Mouse (Mus musculus): ENCODE results near the gene Cd47. TPM values are rescaled to one million over a fixed set of nuclear protein-coding genes. Genes with fewer than 3 reads are reported as not detected.

The Cd47 gene
- polyA plus RNA-seq, 1 experiment from 2014 or later, result 71.6 TPM

DNA sequence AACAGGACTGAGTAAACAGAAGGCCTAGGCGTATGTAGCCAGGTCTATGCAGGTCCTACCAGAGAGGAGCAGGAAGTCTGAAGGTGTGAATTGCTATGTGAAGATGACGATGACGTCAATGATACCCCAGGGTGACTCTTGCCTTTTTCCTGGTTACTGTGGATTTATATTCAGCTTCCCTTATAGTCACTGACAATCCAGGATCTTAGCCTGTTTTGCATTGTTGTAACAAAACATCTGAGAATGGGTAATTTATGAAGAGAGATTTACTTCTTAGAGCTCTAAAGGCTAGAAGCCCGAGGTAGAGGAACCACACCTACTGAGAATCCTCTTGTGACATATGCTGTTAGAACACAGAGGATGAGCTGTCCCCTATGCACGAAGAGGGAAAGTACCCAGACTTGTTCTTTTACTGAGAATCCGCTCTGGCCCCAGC is 135.7 kb downstream of the Cd47 start:
- Histone ChIP-seq H3K9ac (replicated peaks) (no peak overlapping the region), H3K36me3 (no peaks in the 10 kb centered on the region), H3K4me2 (replicated peaks) (no peak overlapping the region), H3K4me1 (peaks cover 13% of the 10 kb centered on the region; the same call in 1 of the 2 replicates), H3K4me3 (no peak overlapping the region), H3K27ac (replicated peaks) (no peak overlapping the region), H3K9me3 (no peaks in the 10 kb centered on the region), H3K27me3 (no peaks in the 10 kb centered on the region)
- 85% methylated on average over 6 of the region's 6 CpGs for WGBS
- no peak for ATAC-seq (ENCODE audit: low FRiP score, low read depth)

GRCm38 (mm10) chr16:49936793-49937192 is 136.5 kb downstream of the Cd47 start:
- no peak overlapping the region for H3K9ac ChIP-seq (replicated peaks)
- H3K9me3 ChIP-seq, result no peaks in the 10 kb centered on the region
- H3K4me1 ChIP-seq, result peaks cover 13% of the 10 kb centered on the region; the same call in 1 of the 2 replicates
- no peaks in the 10 kb centered on the region for H3K27me3 ChIP-seq
- H3K4me2 ChIP-seq (replicated peaks), result no peak overlapping the region
- peak; percentile 72 for ATAC-seq (ENCODE audit: low FRiP score, low read depth)
- no peaks in the 10 kb centered on the region for H3K36me3 ChIP-seq
- no peak overlapping the region for H3K4me3 ChIP-seq
- WGBS, result 40% methylated on average over 5 of the region's 5 CpGs
- peak overlapping the region; percentile 25; the same call in 1 of the 2 replicates for H3K27ac ChIP-seq (replicated peaks)

GRCm38 (mm10) chr16:49937218-49938165 is 137.2 kb downstream of the Cd47 start:
- Histone ChIP-seq H3K9ac (replicated peaks) (0 out of 2 replicates have a peak overlapping the region, but pooled peaks have one; percentile 6), H3K27ac (replicated peaks) (peak overlapping the region; percentile 25; the same call in 1 of the 2 replicates), H3K4me1 (peaks cover 13% of the 10 kb centered on the region; the same call in 1 of the 2 replicates), H3K4me3 (no peak overlapping the region), H3K36me3 (no peaks in the 10 kb centered on the region), H3K4me2 (replicated peaks) (no peak overlapping the region), H3K27me3 (no peaks in the 10 kb centered on the region), H3K9me3 (no peaks in the 10 kb centered on the region)
- 0 out of 2 replicates have a peak, but pooled peaks have one; percentile 20 for ATAC-seq (ENCODE audit: low FRiP score, low read depth)
- WGBS, result 56% methylated on average over 11 of the region's 11 CpGs

DNA sequence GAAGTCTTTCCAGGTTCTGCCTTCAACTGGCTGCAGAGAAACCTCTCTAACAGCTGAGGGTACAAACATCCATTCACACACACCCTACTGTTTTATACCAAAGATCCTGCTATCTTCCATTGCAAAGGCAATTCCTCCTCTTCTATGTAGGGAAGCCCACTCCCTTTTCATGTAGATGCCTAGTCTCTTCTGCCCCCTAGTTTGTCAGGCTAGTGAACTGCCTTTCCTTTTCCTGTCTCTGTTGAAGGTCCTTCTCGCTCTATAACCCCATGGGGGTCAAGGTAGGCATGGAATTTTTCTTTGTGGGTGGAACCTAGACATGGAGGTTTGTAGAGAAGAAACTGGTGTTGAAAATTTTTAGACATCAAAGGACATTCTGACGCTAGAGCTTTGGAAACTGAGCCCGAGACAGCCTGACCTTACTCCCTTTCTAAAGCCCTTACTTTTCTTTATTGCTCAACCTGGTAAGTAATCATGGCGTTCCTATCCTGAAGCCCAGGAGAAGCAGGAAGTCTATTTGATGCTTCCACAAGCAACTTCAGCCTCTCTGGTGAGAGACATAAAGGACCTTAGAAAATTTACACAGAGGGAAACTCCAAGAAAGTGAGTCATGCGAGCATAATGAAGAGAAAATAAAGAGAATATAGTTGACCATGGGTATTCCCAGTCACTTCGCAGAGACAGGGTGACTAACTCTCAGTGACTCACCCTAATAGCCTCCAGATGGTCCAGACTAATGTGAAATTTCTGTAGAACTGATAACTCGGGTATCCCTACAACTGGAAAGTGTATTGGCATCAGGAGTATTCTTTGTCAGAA is 138.4 kb downstream of the Cd47 start:
- Histone ChIP-seq H3K4me1 (peaks cover 13% of the 10 kb centered on the region; the same call in 1 of the 2 replicates), H3K9ac (replicated peaks) (no peak overlapping the region), H3K27me3 (no peaks in the 10 kb centered on the region), H3K4me3 (no peak overlapping the region), H3K36me3 (no peaks in the 10 kb centered on the region), H3K27ac (replicated peaks) (no peak overlapping the region), H3K9me3 (no peaks in the 10 kb centered on the region), H3K4me2 (replicated peaks) (no peak overlapping the region)
- no peak for ATAC-seq (ENCODE audit: low FRiP score, low read depth)
- 85% methylated on average over 7 of the region's 7 CpGs for WGBS

- 89% methylated on average over 2 of the region's 2 CpGs for WGBS
- Histone ChIP-seq H3K4me1 (peaks cover 13% of the 10 kb centered on the region; the same call in 1 of the 2 replicates), H3K9me3 (no peaks in the 10 kb centered on the region), H3K9ac (replicated peaks) (no peak overlapping the region), H3K4me3 (no peak overlapping the region), H3K4me2 (replicated peaks) (no peak overlapping the region), H3K27me3 (no peaks in the 10 kb centered on the region), H3K36me3 (no peaks in the 10 kb centered on the region), H3K27ac (replicated peaks) (no peak overlapping the region)
- no peak for ATAC-seq (ENCODE audit: low FRiP score, low read depth)
Observed at GRCm38 (mm10) chr16:49939376-49939775, 139.0 kb downstream of the Cd47 start.

GRCm38 (mm10) chr16:49940473-49940872 is 140.1 kb downstream of the Cd47 start:
- H3K4me2 ChIP-seq (replicated peaks), result no peak overlapping the region
- H3K36me3 ChIP-seq, result no peaks in the 10 kb centered on the region
- ATAC-seq (ENCODE audit: low FRiP score, low read depth), result no peak
- no peaks in the 10 kb centered on the region for H3K9me3 ChIP-seq
- H3K27ac ChIP-seq (replicated peaks), result no peak overlapping the region
- no peaks in the 10 kb centered on the region for H3K27me3 ChIP-seq
- H3K4me1 ChIP-seq, result peaks cover 13% of the 10 kb centered on the region; the same call in 1 of the 2 replicates
- H3K4me3 ChIP-seq, result no peak overlapping the region
- H3K9ac ChIP-seq (replicated peaks), result no peak overlapping the region

DNA sequence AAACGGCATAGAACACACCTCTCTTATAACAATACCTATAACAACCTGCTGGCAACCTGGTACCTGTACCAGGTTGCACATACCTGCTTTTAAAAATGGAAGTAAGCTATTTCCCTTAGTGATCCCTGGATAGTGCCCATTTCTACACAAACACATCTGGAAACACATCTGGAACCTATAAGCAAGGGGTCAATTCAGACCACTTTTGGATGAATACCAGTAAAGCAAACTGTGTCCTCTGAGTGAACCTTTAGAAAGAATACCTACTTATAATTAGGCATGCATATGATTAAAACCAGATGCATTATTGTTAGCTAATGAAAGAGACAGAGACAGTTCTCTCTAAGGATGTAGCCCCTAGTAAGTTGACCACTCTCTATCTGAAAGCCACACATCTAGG is 140.7 kb downstream of the Cd47 start:
- 64% methylated on average over 1 of the region's 1 CpGs for WGBS
- no peak overlapping the region for H3K9ac ChIP-seq (replicated peaks)
- H3K9me3 ChIP-seq, result no peaks in the 10 kb centered on the region
- no peaks in the 10 kb centered on the region for H3K36me3 ChIP-seq
- no peak overlapping the region for H3K4me2 ChIP-seq (replicated peaks)
- no peak for ATAC-seq (ENCODE audit: low FRiP score, low read depth)
- H3K27ac ChIP-seq (replicated peaks), result no peak overlapping the region
- H3K4me3 ChIP-seq, result no peak overlapping the region
- peaks cover 13% of the 10 kb centered on the region; the same call in 1 of the 2 replicates for H3K4me1 ChIP-seq
- no peaks in the 10 kb centered on the region for H3K27me3 ChIP-seq

GRCm38 (mm10) chr16:49943726-49944125 is 143.4 kb downstream of the Cd47 start:
- H3K9me3 ChIP-seq, result no peaks in the 10 kb centered on the region
- no peak overlapping the region for H3K4me2 ChIP-seq (replicated peaks)
- H3K36me3 ChIP-seq, result no peaks in the 10 kb centered on the region
- H3K4me3 ChIP-seq, result no peak overlapping the region
- ATAC-seq (ENCODE audit: low FRiP score, low read depth), result no peak
- 91% methylated on average over 1 of the region's 1 CpGs for WGBS
- H3K4me1 ChIP-seq, result no peaks in the 10 kb centered on the region
- H3K9ac ChIP-seq (replicated peaks), result no peak overlapping the region
- no peak overlapping the region for H3K27ac ChIP-seq (replicated peaks)
- H3K27me3 ChIP-seq, result no peaks in the 10 kb centered on the region

DNA sequence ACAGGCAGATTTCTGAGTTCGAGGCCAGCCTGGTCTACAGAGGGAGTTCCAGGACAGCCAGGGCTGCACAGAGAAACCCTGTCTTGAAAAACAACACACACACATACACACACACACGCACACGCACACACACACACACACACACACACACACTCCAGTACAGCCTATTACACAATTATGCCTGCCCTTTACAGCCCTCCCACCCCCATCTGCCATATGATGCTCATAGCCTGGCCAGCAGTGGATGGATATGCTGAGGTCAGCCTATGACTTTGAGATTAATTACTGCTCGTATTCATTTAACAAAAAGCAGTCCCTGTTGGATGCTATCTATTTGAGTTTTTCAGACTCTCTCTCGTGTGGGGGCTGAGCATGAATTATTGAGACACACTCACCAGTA is 144.8 kb downstream of the Cd47 start:
- Histone ChIP-seq H3K4me3 (no peak overlapping the region), H3K4me2 (replicated peaks) (no peak overlapping the region), H3K27ac (replicated peaks) (no peak overlapping the region), H3K9ac (replicated peaks) (no peak overlapping the region), H3K4me1 (no peaks in the 10 kb centered on the region), H3K9me3 (no peaks in the 10 kb centered on the region), H3K27me3 (no peaks in the 10 kb centered on the region), H3K36me3 (no peaks in the 10 kb centered on the region)
- no peak for ATAC-seq (ENCODE audit: low FRiP score, low read depth)
- 83% methylated on average over 5 of the region's 5 CpGs for WGBS

- no peak overlapping the region for H3K4me2 ChIP-seq (replicated peaks)
- WGBS, result 90% methylated on average over 3 of the region's 3 CpGs
- H3K36me3 ChIP-seq, result no peaks in the 10 kb centered on the region
- no peak overlapping the region for H3K27ac ChIP-seq (replicated peaks)
- no peaks in the 10 kb centered on the region for H3K4me1 ChIP-seq
- H3K27me3 ChIP-seq, result no peaks in the 10 kb centered on the region
- ATAC-seq (ENCODE audit: low FRiP score, low read depth), result no peak
- H3K9ac ChIP-seq (replicated peaks), result no peak overlapping the region
- no peak overlapping the region for H3K4me3 ChIP-seq
- no peaks in the 10 kb centered on the region for H3K9me3 ChIP-seq
Observed at GRCm38 (mm10) chr16:49947049-49947448, 146.7 kb downstream of the Cd47 start.

GRCm38 (mm10) chr16:49947610-49948009 is 147.3 kb downstream of the Cd47 start:
- H3K4me2 ChIP-seq (replicated peaks), result no peak overlapping the region
- 95% methylated on average over 7 of the region's 7 CpGs for WGBS

GRCm38 (mm10) chr16:49948287-49948686 is 148.0 kb downstream of the Cd47 start:
- H3K4me2 ChIP-seq (replicated peaks), result no peak overlapping the region
- H3K36me3 ChIP-seq, result no peaks in the 10 kb centered on the region
- no peaks in the 10 kb centered on the region for H3K4me1 ChIP-seq
- no peaks in the 10 kb centered on the region for H3K27me3 ChIP-seq
- ATAC-seq (ENCODE audit: low FRiP score, low read depth), result no peak
- H3K4me3 ChIP-seq, result no peak overlapping the region
- 89% methylated on average over 3 of the region's 3 CpGs for WGBS
- no peaks in the 10 kb centered on the region for H3K9me3 ChIP-seq
- H3K9ac ChIP-seq (replicated peaks), result no peak overlapping the region
- no peak overlapping the region for H3K27ac ChIP-seq (replicated peaks)

More at GRCm38 (mm10) chr16:49947610-49948009, 147.3 kb downstream of the Cd47 start:
- H3K36me3 ChIP-seq, result no peaks in the 10 kb centered on the region
- H3K27me3 ChIP-seq, result no peaks in the 10 kb centered on the region
- no peak overlapping the region for H3K4me3 ChIP-seq
- no peak for ATAC-seq (ENCODE audit: low FRiP score, low read depth)
- no peak overlapping the region for H3K27ac ChIP-seq (replicated peaks)
- no peak overlapping the region for H3K9ac ChIP-seq (replicated peaks)
- H3K4me1 ChIP-seq, result no peaks in the 10 kb centered on the region
- no peaks in the 10 kb centered on the region for H3K9me3 ChIP-seq

Measured in midbrain, embryonic 12.5 days (tissue).